Mouse (Mus musculus) lung, postnatal 0 days (tissue): ENCODE results near the gene Itih1. TPM values are rescaled to one million over a fixed set of nuclear protein-coding genes. Genes with fewer than 3 reads are reported as not detected.
A peak's percentile ranks its signal among the peaks of the same experiment; 100 is the strongest.

Source experiments
- ATAC-seq: fragments of 200-750 bp; cut with Nextera tagmentation; 2 replicates; pipeline ENCODE4 v1.8.0; 2017; ENCODE audit warnings: moderate library complexity
- DNase-seq: peaks from one replicate; pipeline ENCODE4 v3.0.0-alpha.2; 2016; ENCODE audit warnings: low spot score
- H3K27ac ChIP-seq: fragments of 300-500 bp; sonication (generic); 2 replicates; pipeline ENCODE4 v1.5.1; 2014; ENCODE audit warnings: antibody characterized with exemption, mild to moderate bottlenecking, low read length, mixed read lengths
- H3K27me3 ChIP-seq: fragments of 300-500 bp; sonication (generic); replicated peaks from 2 replicates; pipeline ENCODE4 v1.6.1; 2014; ENCODE audit warnings: low read length, mixed read lengths; ENCODE audit not compliant: insufficient read depth
- H3K36me3 ChIP-seq: fragments of 300-500 bp; sonication (generic); 2 replicates; pipeline ENCODE4 v1.6.1; 2014; ENCODE audit warnings: low read length, mixed read lengths; ENCODE audit not compliant: insufficient read depth
- H3K4me1 ChIP-seq: fragments of 300-500 bp; sonication (generic); 2 replicates; pipeline ENCODE4 v1.6.1; 2014; ENCODE audit warnings: antibody characterized with exemption, low read depth, low read length, mixed read lengths; ENCODE audit not compliant: insufficient read depth
- H3K4me2 ChIP-seq: fragments of 300-500 bp; sonication (generic); replicated peaks from 2 replicates; pipeline ENCODE4 v1.6.1; 2014; ENCODE audit warnings: low read depth, mild to moderate bottlenecking, low read length, moderate library complexity, mixed read lengths
- H3K4me3 ChIP-seq: fragments of 300-500 bp; sonication (generic); 2 replicates; pipeline ENCODE4 v1.5.1; 2014; ENCODE audit warnings: low read depth, low read length
- H3K9ac ChIP-seq: fragments of 300-500 bp; sonication (generic); replicated peaks from 2 replicates; pipeline ENCODE4 v1.6.1; 2014; ENCODE audit warnings: low read depth, mild to moderate bottlenecking
- H3K9me3 ChIP-seq: fragments of 300-500 bp; sonication (generic); 2 replicates; pipeline ENCODE4 v1.6.1; 2016; ENCODE audit warnings: low read length, mixed read lengths
- CTCF ChIP-seq: IDR thresholded peaks from 2 replicates; pipeline ENCODE4 v1.5.1; 2016; ENCODE audit warnings: antibody characterized with exemption, mild to moderate bottlenecking
- EP300 ChIP-seq: IDR thresholded peaks from 2 replicates; pipeline ENCODE4 v1.6.1; 2016; ENCODE audit warnings: antibody characterized with exemption, mild to moderate bottlenecking, control low read depth
- WGBS: fragments of 180-500 bp; shearing (Covaris S2); extraction: QIAGEN DNeasy Blood & Tissue Kit; methylation state at CpG from one replicate; pipeline ENCODE4 v1.1.7; 2014; 5-methylcytosine and 5-hydroxymethylcytosine counted together
- polyA plus RNA-seq: library from polyadenylated mRNA; unstranded; fragments of >200 nt; fragmentation: Nextera tagmentation; extraction: Ambion mirVana; gene quantifications from 2 replicates; pipeline ENCODE4 v1.2.1, GENCODE M21; 2015

Gene Itih1
- 0.81 and 1.1 TPM in 2 replicates for polyA plus RNA-seq

DNA sequence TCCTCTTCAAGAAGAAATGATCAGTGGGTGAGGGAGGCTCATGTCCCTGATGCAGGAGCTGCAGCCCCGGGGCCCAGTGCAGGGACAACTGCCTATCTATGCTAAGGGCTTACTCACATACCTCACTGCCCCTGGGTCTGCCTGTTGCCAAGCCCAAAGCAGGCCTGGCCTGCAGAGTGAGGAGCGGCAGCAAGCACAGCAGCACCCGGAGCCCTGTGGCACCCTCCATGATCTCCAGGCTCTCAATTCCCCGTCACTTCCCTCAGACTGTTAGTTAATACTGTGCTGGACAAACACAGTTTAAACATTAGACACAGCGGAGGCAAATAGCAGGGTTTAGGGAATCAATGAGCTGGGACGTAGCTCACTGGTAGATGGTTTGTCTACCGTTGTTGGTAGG, at the start of gene Itih1:
Gene Itih1, minus strand, starts transcription at position 252 of the 400 bp plus-strand sequence.
- Histone ChIP-seq H3K4me2 (no peak within 1 kb of the TSS), H3K9ac (no peak within 1 kb of the TSS; the same call in 1 of the 2 replicates), H3K27me3 (no peaks in the 10 kb centered on the region), H3K9me3 (no peaks in the 10 kb centered on the region), H3K4me1 (no peaks in the 10 kb centered on the region; the same call in 1 of the 2 replicates), H3K4me3 (no peak within 1 kb of the TSS), H3K36me3 (no peaks in the 10 kb centered on the region), H3K27ac (peak within 1 kb of the TSS; percentile 77)
- WGBS: 72% methylated on average over 7 of the region's 7 CpGs
- DNase-seq (no peak), ATAC-seq (no peak)
- TF ChIP-seq EP300 (no peak), CTCF (no peak)

DNA sequence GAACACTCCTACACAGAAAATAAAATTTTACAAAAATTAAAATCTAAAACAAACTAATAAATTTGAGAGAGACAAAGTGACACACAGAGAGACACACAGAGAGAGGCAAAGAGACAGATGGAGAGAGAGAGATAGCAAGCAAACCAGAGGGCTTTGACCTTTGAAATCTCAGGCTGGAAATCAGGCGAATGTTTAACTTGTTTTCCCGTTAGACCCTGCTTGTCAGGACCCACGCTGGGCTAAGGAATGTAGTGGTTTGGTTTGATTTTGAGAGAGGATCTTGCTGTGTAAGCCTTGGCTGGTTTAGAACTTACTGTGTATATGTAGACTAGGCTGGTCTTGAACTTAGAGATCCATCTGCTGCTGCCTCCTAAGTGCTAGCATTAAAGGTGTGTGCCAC, 33.1 kb upstream of the Itih1 start:
- Histone ChIP-seq H3K4me3 (no peak overlapping the region), H3K9me3 (no peaks in the 10 kb centered on the region), H3K27me3 (no peaks in the 10 kb centered on the region), H3K9ac (no peak overlapping the region), H3K36me3 (no peaks in the 10 kb centered on the region), H3K4me1 (no peaks in the 10 kb centered on the region), H3K27ac (no peak overlapping the region), H3K4me2 (no peak overlapping the region)
- 64% methylated on average over 3 of the region's 3 CpGs for WGBS
- TF ChIP-seq CTCF (no peak), EP300 (no peak)
- DNase-seq (no peak), ATAC-seq (no peak)

- no peaks in the 10 kb centered on the region for H3K27me3 ChIP-seq
- no peak overlapping the region for H3K4me2 ChIP-seq
- ATAC-seq: peak; percentile 76
- TF ChIP-seq EP300 (no peak), CTCF (no peak)
- peak; percentile 83 for DNase-seq
- H3K27ac ChIP-seq: no peak overlapping the region
- no peaks in the 10 kb centered on the region for H3K9me3 ChIP-seq
- no peaks in the 10 kb centered on the region for H3K4me1 ChIP-seq
- no peak overlapping the region for H3K9ac ChIP-seq
- no peak overlapping the region for H3K4me3 ChIP-seq
- no peaks in the 10 kb centered on the region for H3K36me3 ChIP-seq
- 73% methylated on average over 6 of the region's 6 CpGs for WGBS
Observed at GRCm38 (mm10) chr14:30974204-30974603, 31.1 kb upstream of the Itih1 start.

DNA sequence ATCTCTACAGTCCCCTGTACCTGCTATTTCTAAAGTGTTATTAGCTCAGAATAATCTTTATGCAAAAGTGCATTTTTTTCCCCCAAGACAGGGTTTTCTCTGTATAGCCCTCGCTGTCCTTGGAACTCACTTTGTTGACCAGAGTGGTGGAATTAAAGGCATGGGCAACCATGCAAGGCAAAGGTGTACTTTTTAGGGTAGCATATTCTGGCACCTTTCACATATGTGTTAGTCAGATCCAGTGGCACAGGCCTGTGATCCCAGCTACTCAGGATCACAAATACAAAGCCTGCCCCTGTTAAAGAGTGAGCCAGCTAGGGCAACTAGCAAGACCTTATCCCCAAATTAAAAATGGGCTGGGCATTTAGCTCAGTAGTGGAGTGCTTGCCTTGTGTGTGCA, 17.3 kb upstream of the Itih1 start:
- no peak overlapping the region for H3K4me3 ChIP-seq
- no peak overlapping the region for H3K27ac ChIP-seq
- H3K36me3 ChIP-seq: no peaks in the 10 kb centered on the region
- no peak for DNase-seq
- no peaks in the 10 kb centered on the region for H3K9me3 ChIP-seq
- TF ChIP-seq CTCF (no peak), EP300 (no peak)
- no peak for ATAC-seq
- no peak overlapping the region for H3K4me2 ChIP-seq
- WGBS: 92% methylated on average over 1 of the region's 1 CpGs
- H3K9ac ChIP-seq: no peak overlapping the region
- H3K27me3 ChIP-seq: no peaks in the 10 kb centered on the region
- H3K4me1 ChIP-seq: no peaks in the 10 kb centered on the region

- no peaks in the 10 kb centered on the region for H3K36me3 ChIP-seq
- no peak for DNase-seq
- H3K4me1 ChIP-seq: no peaks in the 10 kb centered on the region
- TF ChIP-seq CTCF: no peak
- H3K9me3 ChIP-seq: no peaks in the 10 kb centered on the region
- no peak overlapping the region for H3K4me3 ChIP-seq
- no peak overlapping the region for H3K4me2 ChIP-seq
- WGBS: 80% methylated on average over 4 of the region's 4 CpGs
- no peak overlapping the region for H3K9ac ChIP-seq
- H3K27ac ChIP-seq: no peak overlapping the region
- no peaks in the 10 kb centered on the region for H3K27me3 ChIP-seq
- no peak for ATAC-seq
Observed at GRCm38 (mm10) chr14:30959031-30959430, 15.9 kb upstream of the Itih1 start.

GRCm38 (mm10) chr14:30958517-30958916, 15.4 kb upstream of the Itih1 start:
- no peak overlapping the region for H3K4me3 ChIP-seq
- no peak overlapping the region for H3K4me2 ChIP-seq
- no peak overlapping the region for H3K27ac ChIP-seq
- H3K4me1 ChIP-seq: no peaks in the 10 kb centered on the region
- WGBS: 73% methylated on average over 2 of the region's 2 CpGs
- no peaks in the 10 kb centered on the region for H3K27me3 ChIP-seq
- no peak for TF ChIP-seq CTCF
- TF ChIP-seq EP300: no peak
- ATAC-seq (no peak), DNase-seq (no peak)
- H3K9me3 ChIP-seq: no peaks in the 10 kb centered on the region
- no peak overlapping the region for H3K9ac ChIP-seq
- no peaks in the 10 kb centered on the region for H3K36me3 ChIP-seq
